Mouse (Mus musculus) thymus, adult 2 months (tissue): ENCODE data around the gene Prr5. TPM values are rescaled to one million over a fixed set of nuclear protein-coding genes. Genes with fewer than 3 reads are reported as not detected.
"Not testable (repeated sequence)": the region's sequence is repeated elsewhere in the genome, so short reads cannot be mapped to it uniquely, and the experiment has no call there.

Experiments used
- DNase-seq: peaks from one replicate; pipeline ENCODE4 v3.0.0; 2021
- H3K27ac ChIP-seq: fragments of 200-500 bp; 2 replicates; pipeline ENCODE4 v1.5.1; 2012; ENCODE audit warnings: low read length, control low read depth; ENCODE audit not compliant: control insufficient read depth, insufficient read depth
- H3K27me3 ChIP-seq: fragments of 200-500 bp; 2 replicates; pipeline ENCODE4 v1.6.1; 2012; ENCODE audit warnings: mild to moderate bottlenecking, low read length, moderate library complexity, mixed read lengths; ENCODE audit not compliant: control insufficient read depth, insufficient read depth
- H3K36me3 ChIP-seq: fragments of 200-500 bp; 2 replicates; pipeline ENCODE4 v1.6.1; 2012; ENCODE audit warnings: mild to moderate bottlenecking, low read length, moderate library complexity; ENCODE audit not compliant: control insufficient read depth, insufficient read depth
- H3K4me1 ChIP-seq: fragments of 200-500 bp; replicated peaks from 2 replicates; pipeline ENCODE4 v1.6.1; 2012; ENCODE audit warnings: low read length; ENCODE audit not compliant: control insufficient read depth, insufficient read depth
- H3K4me3 ChIP-seq: fragments of 200-500 bp; 2 replicates; pipeline ENCODE4 v1.5.1; 2012; ENCODE audit warnings: mild to moderate bottlenecking, low read length, control low read depth, moderate library complexity; ENCODE audit not compliant: control insufficient read depth, insufficient read depth
- CTCF ChIP-seq: fragments of 200-500 bp; IDR thresholded peaks from 2 replicates; pipeline ENCODE4 v1.5.1; 2012; ENCODE audit warnings: mild to moderate bottlenecking, control low read depth, low read length, moderate library complexity, borderline replicate concordance; ENCODE audit not compliant: control insufficient read depth, poor library complexity, insufficient read depth; ENCODE audit errors: extremely low read depth
- POLR2A ChIP-seq: fragments of 200-500 bp; IDR thresholded peaks from 2 replicates; pipeline ENCODE4 v1.6.1; 2012; ENCODE audit warnings: mild to moderate bottlenecking, low read length, control low read depth, moderate library complexity; ENCODE audit not compliant: control insufficient read depth, poor library complexity, insufficient read depth; ENCODE audit errors: extremely low read depth
- WGBS: fragments of 180-500 bp; shearing (Covaris S2); methylation state at CpG from one replicate; pipeline ENCODE4 v1.1.7; 2018; 5-methylcytosine and 5-hydroxymethylcytosine counted together
- polyA plus RNA-seq: library from polyadenylated mRNA; depleted of rRNA; stranded (reverse); fragments of >200 nt; gene quantifications from 2 replicates; pipeline ENCODE4 v1.2.3, GENCODE M21; 2012

Gene Prr5
- polyA plus RNA-seq, 1 experiment = 9.0 TPM

- no peaks in the 10 kb centered on the region for H3K36me3 ChIP-seq
- no peak for DNase-seq
- WGBS = 5% methylated on average over 24 of the region's 24 CpGs
Observed at GRCm38 (mm10) chr15:84719791-84720190, 50.4 kb downstream of the Prr5 start, which contains the start of gene Arhgap8. Gene Arhgap8, plus strand, starts transcription at chr15:84720052.

GRCm38 (mm10) chr15:84720291-84721204 is 51.1 kb downstream of the Prr5 start:
- no peaks in the 10 kb centered on the region for H3K4me1 ChIP-seq
- H3K27me3 ChIP-seq = peaks cover 4% of the 10 kb centered on the region; the same call in 1 of the 2 replicates
- no peaks in the 10 kb centered on the region for H3K36me3 ChIP-seq
- H3K27ac ChIP-seq = 0 out of 2 replicates have a peak overlapping the region, but pooled peaks have one; percentile 11
- no peak for DNase-seq
- TF ChIP-seq POLR2A (no peak), CTCF (no peak)
- peak overlapping the region; percentile 15 for H3K4me3 ChIP-seq
- WGBS = 12% methylated on average over 33 of the region's 33 CpGs

More at GRCm38 (mm10) chr15:84719791-84720190, 50.4 kb downstream of the Prr5 start, which contains the start of gene Arhgap8:
- TF ChIP-seq CTCF (no peak), POLR2A (no peak)
- 0 out of 2 replicates have a peak within 1 kb of the TSS, but pooled peaks have one; percentile 11 for H3K27ac ChIP-seq
- H3K4me1 ChIP-seq = no peaks in the 10 kb centered on the region
- H3K27me3 ChIP-seq = peaks cover 4% of the 10 kb centered on the region; the same call in 1 of the 2 replicates
- peak within 1 kb of the TSS; percentile 15 for H3K4me3 ChIP-seq

GRCm38 (mm10) chr15:84723656-84724055 is 54.2 kb downstream of the Prr5 start:
- H3K27me3 ChIP-seq, H3K36me3 ChIP-seq, H3K4me3 ChIP-seq, DNase-seq, H3K4me1 ChIP-seq, H3K27ac ChIP-seq: not testable (repeated sequence)
- WGBS = 97% methylated on average over 1 of the region's 1 CpGs

- H3K4me1 ChIP-seq = no peaks in the 10 kb centered on the region
- H3K4me3 ChIP-seq = no peak overlapping the region
- TF ChIP-seq POLR2A = no peak
- no peak for TF ChIP-seq CTCF
- DNase-seq = no peak
- WGBS = 90% methylated on average over 4 of the region's 4 CpGs
- H3K27me3 ChIP-seq = peaks cover 4% of the 10 kb centered on the region; the same call in 1 of the 2 replicates
- no peaks in the 10 kb centered on the region for H3K36me3 ChIP-seq
- no peak overlapping the region for H3K27ac ChIP-seq
Observed at GRCm38 (mm10) chr15:84724199-84724598, 54.8 kb downstream of the Prr5 start.

GRCm38 (mm10) chr15:84729685-84730084 is 60.3 kb downstream of the Prr5 start:
- no peaks in the 10 kb centered on the region for H3K27me3 ChIP-seq
- no peaks in the 10 kb centered on the region for H3K36me3 ChIP-seq
- DNase-seq = no peak
- H3K4me3 ChIP-seq = no peak overlapping the region
- TF ChIP-seq CTCF = no peak
- TF ChIP-seq POLR2A = no peak
- WGBS = 86% methylated on average over 6 of the region's 6 CpGs
- H3K27ac ChIP-seq = no peak overlapping the region
- no peaks in the 10 kb centered on the region for H3K4me1 ChIP-seq

GRCm38 (mm10) chr15:84730893-84731292 is 61.5 kb downstream of the Prr5 start:
- no peak for DNase-seq
- Histone ChIP-seq H3K4me1 (no peaks in the 10 kb centered on the region), H3K36me3 (no peaks in the 10 kb centered on the region), H3K27me3 (no peaks in the 10 kb centered on the region), H3K27ac (no peak overlapping the region), H3K4me3 (no peak overlapping the region)
- TF ChIP-seq CTCF = no peak
- no peak for TF ChIP-seq POLR2A
- WGBS = 67% methylated on average over 1 of the region's 1 CpGs
